Mouse (Mus musculus) induced T-regulatory cell, adult 2 months (primary cell): ENCODE measurements around the gene Ppp1r14a.

ENCODE experiments used
- DNase-seq: peaks from one replicate; pipeline ENCODE4 v3.0.0-alpha.2; 2012; ENCODE audit warnings: low read depth

Ppp1r14a gene

DNA sequence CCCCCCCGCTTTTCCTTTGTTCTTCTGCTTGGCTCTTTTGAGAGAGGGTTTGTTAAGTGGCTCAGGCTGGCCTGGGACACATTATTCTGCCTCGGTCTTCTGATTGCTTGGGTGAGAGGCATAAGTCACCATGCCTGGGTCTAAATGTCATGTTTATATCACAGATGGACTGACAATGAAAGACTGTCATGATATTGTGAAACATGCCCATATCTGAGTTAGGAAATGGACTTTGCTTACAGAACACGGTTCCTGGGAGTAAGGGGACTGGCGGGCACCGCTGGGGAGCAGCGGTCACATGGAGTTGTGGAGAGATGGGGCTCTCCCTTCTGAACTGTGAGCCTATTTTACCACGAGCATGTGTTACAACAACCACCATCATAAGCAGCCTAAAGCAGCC lies 45.0 kb downstream of the Ppp1r14a start:
- DNase-seq: no peak

- no peak for DNase-seq
Observed at GRCm38 (mm10) chr7:29335276-29335675, 46.2 kb downstream of the Ppp1r14a start.

GRCm38 (mm10) chr7:29335841-29336671 lies 46.9 kb downstream of the Ppp1r14a start:
- no peak for DNase-seq

GRCm38 (mm10) chr7:29336795-29337319 lies 47.7 kb downstream of the Ppp1r14a start:
- no peak for DNase-seq

- DNase-seq: no peak
Observed at GRCm38 (mm10) chr7:29337766-29338165, 48.7 kb downstream of the Ppp1r14a start.

GRCm38 (mm10) chr7:29338351-29338919 lies 49.3 kb downstream of the Ppp1r14a start:
- no peak for DNase-seq

DNA sequence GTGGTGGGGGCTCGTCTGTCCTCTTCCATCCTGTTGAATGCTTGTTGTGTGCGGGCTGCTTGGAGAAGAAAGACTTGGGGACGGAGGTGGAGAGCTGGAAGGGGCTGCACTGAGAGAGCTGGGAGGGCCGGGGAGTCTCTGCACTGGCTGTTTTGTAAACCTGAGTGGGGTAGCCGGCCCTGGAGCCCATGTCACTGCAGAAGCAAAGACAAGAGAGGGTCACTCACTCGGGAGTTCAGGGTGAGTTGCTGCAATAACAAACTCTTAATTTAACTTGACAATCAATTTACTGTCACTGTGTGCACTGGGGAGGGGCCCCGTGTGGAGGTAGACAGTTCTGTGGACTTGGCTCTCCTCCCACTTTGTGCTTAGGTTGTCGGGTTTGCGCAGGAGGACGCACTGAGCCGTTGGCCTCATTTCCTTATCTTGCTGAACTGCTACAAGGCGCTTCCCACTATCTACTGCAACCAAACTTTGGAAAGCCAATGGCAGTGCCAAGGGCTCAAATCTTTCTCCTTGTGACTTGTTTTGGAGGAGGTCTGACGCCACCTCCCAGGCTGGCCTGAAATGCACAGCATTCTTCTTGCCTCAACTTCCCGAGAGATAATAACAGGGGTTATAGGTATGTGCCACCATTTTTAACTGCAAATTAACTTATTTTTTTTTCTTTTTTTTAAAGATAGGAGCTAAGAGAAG lies 50.0 kb downstream of the Ppp1r14a start:
- no peak for DNase-seq

DNA sequence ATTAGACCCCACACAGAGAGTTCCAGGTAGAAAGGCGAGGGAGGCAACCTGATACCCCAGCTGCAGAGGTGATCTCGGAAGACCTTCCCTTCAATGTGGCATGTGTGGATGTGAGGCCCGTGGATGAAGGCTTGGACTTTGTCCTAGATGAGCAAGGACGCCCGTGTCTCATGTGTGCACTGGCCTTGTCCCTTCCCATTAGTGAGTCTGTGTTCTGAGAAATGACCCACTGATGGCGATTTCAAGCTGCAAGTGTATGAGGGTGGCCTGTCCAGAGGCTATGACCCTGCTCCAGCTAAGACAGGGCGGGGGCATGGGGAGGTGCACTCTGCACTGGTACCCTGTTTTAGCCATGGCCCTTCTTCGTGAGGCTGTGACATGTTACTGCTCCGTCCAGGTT lies 51.1 kb downstream of the Ppp1r14a start:
- no peak for DNase-seq

- DNase-seq: no peak
Observed at GRCm38 (mm10) chr7:29340838-29341237, 51.7 kb downstream of the Ppp1r14a start.

DNA sequence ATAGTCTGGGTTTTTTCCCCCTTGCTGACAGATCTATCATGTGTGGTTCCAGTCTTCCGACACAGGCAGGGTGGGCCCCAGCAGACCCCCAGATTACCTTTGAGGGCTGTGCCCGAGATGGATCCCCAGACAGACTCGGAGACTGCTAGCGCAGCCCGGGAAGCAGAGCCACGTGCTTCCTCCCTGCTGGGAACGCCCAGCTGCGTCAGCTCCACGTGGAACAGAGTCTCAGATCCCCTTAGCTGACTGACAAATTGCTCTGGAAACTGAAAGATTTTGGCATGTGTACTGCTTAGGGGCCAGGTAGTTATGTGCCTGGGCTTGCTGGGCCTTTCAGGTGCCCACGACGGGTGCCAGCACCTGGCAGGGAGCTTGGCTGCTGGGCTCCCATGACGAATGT lies 52.6 kb downstream of the Ppp1r14a start:
- no peak for DNase-seq

DNA sequence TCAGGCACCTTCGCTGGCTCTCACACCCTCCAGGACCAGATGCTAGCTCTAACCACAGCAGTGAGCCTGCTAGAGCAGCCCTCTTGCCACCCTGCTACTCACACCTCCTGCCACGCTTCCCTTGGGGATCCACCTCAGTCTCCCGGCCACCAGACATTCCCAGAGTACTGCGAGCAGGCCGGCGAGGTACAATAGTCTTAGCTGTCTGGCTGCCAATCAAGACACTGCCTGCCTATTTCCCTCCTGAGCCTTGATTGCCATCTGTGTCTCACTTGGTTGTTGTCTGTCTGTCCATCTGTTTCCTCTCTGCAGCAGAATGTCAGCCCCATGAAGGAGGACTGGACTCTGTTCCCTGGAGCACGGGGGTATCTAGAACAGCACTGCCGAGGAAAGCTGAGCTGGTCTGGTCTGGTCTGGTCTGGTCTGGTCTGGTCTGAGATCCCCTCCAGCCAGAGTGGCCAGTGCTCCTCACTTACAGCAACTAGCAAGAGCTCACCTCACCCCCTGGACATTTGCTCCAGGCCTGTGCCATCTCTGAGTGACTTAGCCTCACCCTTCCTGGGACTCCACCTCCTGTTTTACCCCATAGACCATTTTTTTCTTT lies 53.5 kb downstream of the Ppp1r14a start:
- no peak for DNase-seq
